Mouse (Mus musculus) adrenal gland, postnatal 14 days (tissue): ENCODE measurements around the gene Wdr20. TPM values are rescaled to one million over a fixed set of nuclear protein-coding genes. Genes with fewer than 3 reads are reported as not detected.
"Not testable (repeated sequence)": the region's sequence is repeated elsewhere in the genome, so short reads cannot be mapped to it uniquely, and the experiment has no call there.

Experiments used
- DNase-seq: peaks from one replicate; pipeline ENCODE4 v3.0.0; 2021; ENCODE audit warnings: mixed read lengths
- total RNA-seq: library from RNA; stranded (reverse); gene quantifications from 2 replicates; pipeline ENCODE4 v1.2.3, GENCODE M21; 2021

The Wdr20 gene
- total RNA-seq, 1 experiment from 2014 or later: 35.2 TPM

- no peak for DNase-seq
Measured at GRCm38 (mm10) chr12:110711270-110711669, 26.5 kb upstream of the Wdr20 start.

GRCm38 (mm10) chr12:110713784-110714183 is 24.0 kb upstream of the Wdr20 start:
- DNase-seq: no peak

GRCm38 (mm10) chr12:110714215-110714614 is 23.5 kb upstream of the Wdr20 start:
- DNase-seq: no peak

GRCm38 (mm10) chr12:110716004-110716403 is 21.7 kb upstream of the Wdr20 start:
- no peak for DNase-seq

- DNase-seq: no peak
Measured at GRCm38 (mm10) chr12:110725051-110725450, 12.7 kb upstream of the Wdr20 start.

- no peak for DNase-seq
Measured at GRCm38 (mm10) chr12:110725489-110725888, 12.3 kb upstream of the Wdr20 start.

- no peak for DNase-seq
Measured at GRCm38 (mm10) chr12:110726428-110726827, 11.3 kb upstream of the Wdr20 start.

GRCm38 (mm10) chr12:110733254-110733653 is 4.5 kb upstream of the Wdr20 start:
- DNase-seq: not testable (repeated sequence)

- DNase-seq: no peak
Measured at GRCm38 (mm10) chr12:110736641-110737040, 1.1 kb upstream of the Wdr20 start.

- DNase-seq: peak; percentile 58
Measured at GRCm38 (mm10) chr12:110738158-110738921, 596 bp downstream of the Wdr20 start.

GRCm38 (mm10) chr12:110750770-110751439 is 13.2 kb downstream of the Wdr20 start:
- no peak for DNase-seq

- DNase-seq: no peak
Measured at GRCm38 (mm10) chr12:110752703-110753102, 15.0 kb downstream of the Wdr20 start.

GRCm38 (mm10) chr12:110753976-110754375 is 16.2 kb downstream of the Wdr20 start:
- no peak for DNase-seq

GRCm38 (mm10) chr12:110757161-110757560 is 19.4 kb downstream of the Wdr20 start:
- no peak for DNase-seq

- DNase-seq: no peak
Measured at GRCm38 (mm10) chr12:110758932-110759331, 21.2 kb downstream of the Wdr20 start.

- no peak for DNase-seq
Measured at GRCm38 (mm10) chr12:110762321-110762720, 24.6 kb downstream of the Wdr20 start.

GRCm38 (mm10) chr12:110764531-110764930 is 26.8 kb downstream of the Wdr20 start:
- no peak for DNase-seq

- no peak for DNase-seq
Measured at GRCm38 (mm10) chr12:110768562-110768961, 30.8 kb downstream of the Wdr20 start.

- peak; percentile 38 for DNase-seq
Measured at GRCm38 (mm10) chr12:110769660-110770297, 32.0 kb downstream of the Wdr20 start.

GRCm38 (mm10) chr12:110770479-110771247 is 32.9 kb downstream of the Wdr20 start:
- DNase-seq: no peak

GRCm38 (mm10) chr12:110771961-110772360 is 34.2 kb downstream of the Wdr20 start:
- no peak for DNase-seq
